In genomic region chr1:77137663-77138062, GRCm38 (mm10) we compare ENCODE assay signal across 27 mouse cellular contexts.
A peak's percentile ranks its signal among the peaks of the same experiment; 100 is the strongest.
DNase-seq lines count a peak whose midpoint lies in the region; ATAC-seq lines count a peak whose summit lies in the region.
"Had no signal": no experiment of that assay in that cellular context is flagged by ENCODE, and none has a peak within 500 bp of the region (broad histone marks: within the 10 kb centered on the region; RNA-seq: fewer than 3 reads in every experiment).

No protein-coding gene starts in this region.

- H3K27ac ChIP-seq in hindbrain, embryonic 10.5 days = no peak overlapping the region
- H3K27ac ChIP-seq in hindbrain, embryonic 16.5 days (ENCODE audit: low read depth, low read length) = no peak overlapping the region
- no peak overlapping the region for H3K27ac ChIP-seq in neural tube, embryonic 11.5 days (ENCODE audit: low read depth, low read length)
- H3K27ac ChIP-seq: embryonic facial prominence, embryonic 15.5 days; heart, embryonic 13.5 days; limb, embryonic 12.5 days; liver, embryonic 15.5 days; midbrain, embryonic 12.5 days; stomach, embryonic 15.5 days had no signal

- H3K9me3 ChIP-seq in hindbrain, embryonic 10.5 days = no peaks in the 10 kb centered on the region
- no peaks in the 10 kb centered on the region for H3K9me3 ChIP-seq in hindbrain, embryonic 16.5 days (ENCODE audit: control insufficient read depth, low read length)
- H3K9me3 ChIP-seq in neural tube, embryonic 11.5 days (ENCODE audit: control insufficient read depth, low read length) = no peaks in the 10 kb centered on the region
- H3K9me3 ChIP-seq: embryonic facial prominence, embryonic 15.5 days; heart, embryonic 13.5 days; limb, embryonic 12.5 days; liver, embryonic 15.5 days; midbrain, embryonic 12.5 days; stomach, embryonic 15.5 days had no signal

- DNase-seq in hindbrain, embryonic 10.5 days (ENCODE audit: low spot score) = peak; percentile 21
- DNase-seq in neural tube, embryonic 11.5 days (ENCODE audit: low spot score) = peak; percentile 19
- no peak for DNase-seq in neural tube, embryonic 10.5 days (ENCODE audit: extremely low spot score, low spot score)
- DNase-seq in embryo, embryonic 9.5 days (ENCODE audit: extremely low spot score) = peak; percentile 29
- DNase-seq in right cerebral cortex, adult 18-20 months = no peak
- no peak for DNase-seq in frontal cortex, postnatal 14 days (ENCODE audit: low spot score in 2 of 2)
- DNase-seq in right cerebral cortex, postnatal 14 days = no peak
- DNase-seq: adrenal gland, postnatal 36 days; cerebellum, adult 8-10 months; cerebellum, postnatal 25 days; heart, postnatal 10 days; kidney, adult 8-10 months; kidney, postnatal 10 days; layer of hippocampus, adult 9-11 months; lung, embryonic 14.5 days; lung, postnatal 14 days; right cerebral cortex, postnatal 25 days; thymus, postnatal 25 days had no signal

- 5% methylated on average over 6 of the region's 6 CpGs for WGBS in hindbrain, embryonic 10.5 days
- WGBS in hindbrain, embryonic 16.5 days = 14% methylated on average over 6 of the region's 6 CpGs
- WGBS in neural tube, embryonic 11.5 days = 10% methylated on average over 6 of the region's 6 CpGs

- H3K4me1 ChIP-seq in hindbrain, embryonic 10.5 days (replicated peaks) = peaks cover 16% of the 10 kb centered on the region
- H3K4me1 ChIP-seq in hindbrain, embryonic 16.5 days (ENCODE audit: control insufficient read depth, insufficient read depth, low read depth, low read length) = no peaks in the 10 kb centered on the region
- H3K4me1 ChIP-seq in neural tube, embryonic 11.5 days (ENCODE audit: control insufficient read depth, insufficient read depth, low read length) = no peaks in the 10 kb centered on the region; the same call in 1 of the 2 replicates
- H3K4me1 ChIP-seq: embryonic facial prominence, embryonic 15.5 days; liver, embryonic 15.5 days; stomach, embryonic 15.5 days had no signal

- H3K9ac ChIP-seq in hindbrain, embryonic 16.5 days (ENCODE audit: low read depth, low read length) = no peak overlapping the region
- no peak overlapping the region for H3K9ac ChIP-seq in neural tube, embryonic 11.5 days (ENCODE audit: low read length)
- H3K9ac ChIP-seq: embryonic facial prominence, embryonic 15.5 days; heart, embryonic 13.5 days; limb, embryonic 12.5 days; liver, embryonic 15.5 days; lung, embryonic 14.5 days; midbrain, embryonic 12.5 days; stomach, embryonic 15.5 days had no signal

- H3K36me3 ChIP-seq in hindbrain, embryonic 10.5 days = no peaks in the 10 kb centered on the region
- H3K36me3 ChIP-seq in hindbrain, embryonic 16.5 days (ENCODE audit: control insufficient read depth, insufficient read depth, low read length) = no peaks in the 10 kb centered on the region
- H3K36me3 ChIP-seq in neural tube, embryonic 11.5 days (ENCODE audit: control insufficient read depth, insufficient read depth, low read length) = no peaks in the 10 kb centered on the region
- H3K36me3 ChIP-seq: embryonic facial prominence, embryonic 15.5 days; heart, embryonic 13.5 days; limb, embryonic 12.5 days; liver, embryonic 15.5 days; midbrain, embryonic 12.5 days; stomach, embryonic 15.5 days had no signal

- no peak for ATAC-seq in hindbrain, embryonic 16.5 days
- no peak for ATAC-seq in neural tube, embryonic 11.5 days (ENCODE audit: insufficient read depth, low FRiP score, low TSS enrichment)
- ATAC-seq: forebrain, embryonic 16.5 days; intestine, embryonic 16.5 days had no signal

- no peaks in the 10 kb centered on the region for H3K27me3 ChIP-seq in hindbrain, embryonic 10.5 days (ENCODE audit: insufficient read depth, poor library complexity, severe bottlenecking)
- H3K27me3 ChIP-seq in hindbrain, embryonic 16.5 days (replicated peaks; ENCODE audit: control insufficient read depth, insufficient read depth, low read length) = no peaks in the 10 kb centered on the region
- H3K27me3 ChIP-seq in neural tube, embryonic 11.5 days (ENCODE audit: control insufficient read depth, insufficient read depth, low read length) = no peaks in the 10 kb centered on the region
- H3K27me3 ChIP-seq: embryonic facial prominence, embryonic 15.5 days; heart, embryonic 13.5 days; limb, embryonic 12.5 days; liver, embryonic 15.5 days; midbrain, embryonic 12.5 days; stomach, embryonic 15.5 days had no signal

- no peak overlapping the region for H3K4me3 ChIP-seq in hindbrain, embryonic 10.5 days
- no peak overlapping the region for H3K4me3 ChIP-seq in hindbrain, embryonic 16.5 days (ENCODE audit: low read length)
- no peak overlapping the region for H3K4me3 ChIP-seq in neural tube, embryonic 11.5 days (ENCODE audit: low read depth, low read length)
- H3K4me3 ChIP-seq: embryonic facial prominence, embryonic 15.5 days; heart, embryonic 13.5 days; limb, embryonic 12.5 days; liver, embryonic 15.5 days; midbrain, embryonic 12.5 days; stomach, embryonic 15.5 days had no signal

- no peak overlapping the region for H3K4me2 ChIP-seq in hindbrain, embryonic 16.5 days (ENCODE audit: low read length)
- no peak overlapping the region for H3K4me2 ChIP-seq in neural tube, embryonic 11.5 days (ENCODE audit: low read depth)
- H3K4me2 ChIP-seq: embryonic facial prominence, embryonic 15.5 days; heart, embryonic 13.5 days; limb, embryonic 12.5 days; liver, embryonic 15.5 days; lung, embryonic 14.5 days; midbrain, embryonic 12.5 days; stomach, embryonic 15.5 days had no signal

Comparison
In these comparisons a context has a peak if more than half of its experiments do, and no peak if none do; other contexts are left out.
1. DNase-seq: peak in hindbrain, embryonic 10.5 days (single experiment), neural tube, embryonic 11.5 days (single experiment) and embryo, embryonic 9.5 days (single experiment); none in neural tube, embryonic 10.5 days (single experiment), right cerebral cortex, adult 18-20 months (single experiment), frontal cortex, postnatal 14 days (0 of 2) and right cerebral cortex, postnatal 14 days (single experiment).